Mouse (Mus musculus) bone marrow, adult 2 months (tissue): ENCODE data around the gene Tcf23. TPM values are rescaled to one million over a fixed set of nuclear protein-coding genes. Genes with fewer than 3 reads are reported as not detected.
A peak's percentile ranks its signal among the peaks of the same experiment; 100 is the strongest.
"Not testable (repeated sequence)": the region's sequence is repeated elsewhere in the genome, so short reads cannot be mapped to it uniquely, and the experiment has no call there.

ENCODE experiments used
- H3K27ac ChIP-seq: fragments of 200-500 bp; 2 replicates; pipeline ENCODE4 v1.5.1; 2012; ENCODE audit warnings: low read depth, mild to moderate bottlenecking, control low read depth, inconsistent platforms, low read length; ENCODE audit not compliant: control insufficient read depth, poor library complexity, insufficient read depth
- H3K4me1 ChIP-seq: fragments of 200-500 bp; 2 replicates; pipeline ENCODE4 v1.6.1; 2011; ENCODE audit warnings: low read length; ENCODE audit not compliant: control insufficient read depth, insufficient read depth
- H3K4me3 ChIP-seq: fragments of 200-500 bp; replicated peaks from 2 replicates; pipeline ENCODE3; 2011; ENCODE audit warnings: mild to moderate bottlenecking, low read depth, low read length, control low read depth; ENCODE audit not compliant: control insufficient read depth
- CTCF ChIP-seq: fragments of 200-500 bp; IDR thresholded peaks from 2 replicates; pipeline ENCODE4 v1.5.1; 2011; ENCODE audit warnings: low read length, control low read depth; ENCODE audit not compliant: control insufficient read depth, insufficient read depth
- POLR2A ChIP-seq: fragments of 200-500 bp; IDR thresholded peaks from 2 replicates; pipeline ENCODE4 v1.6.1; 2011; ENCODE audit warnings: low read depth, mild to moderate bottlenecking, control low read depth, low read length, borderline replicate concordance; ENCODE audit not compliant: control insufficient read depth
- WGBS: fragments of 180-500 bp; shearing (Covaris S2); methylation state at CpG from one replicate; pipeline ENCODE4 v1.1.7; 2018; 5-methylcytosine and 5-hydroxymethylcytosine counted together
- polyA plus RNA-seq: library from polyadenylated mRNA; stranded (reverse); fragments of >200 nt; gene quantifications from 2 replicates; pipeline ENCODE4 v1.2.4, GENCODE M21; 2011; ENCODE audit warnings: low replicate concordance; ENCODE audit not compliant: missing spikeins, insufficient read depth, insufficient read length

The Tcf23 gene
- polyA plus RNA-seq, 1 experiment: not detected

GRCm38 (mm10) chr5:30999324-30999723, 30.9 kb downstream of the Tcf23 start:
- Histone ChIP-seq H3K27ac (no peak overlapping the region), H3K4me3 (no peak overlapping the region), H3K4me1 (no peaks in the 10 kb centered on the region)
- WGBS: 74% methylated on average over 5 of the region's 5 CpGs
- TF ChIP-seq CTCF (no peak), POLR2A (no peak)

GRCm38 (mm10) chr5:31000122-31000521, 31.7 kb downstream of the Tcf23 start:
- no peak for TF ChIP-seq POLR2A
- 87% methylated on average over 7 of the region's 7 CpGs for WGBS
- no peaks in the 10 kb centered on the region for H3K4me1 ChIP-seq
- no peak overlapping the region for H3K4me3 ChIP-seq
- no peak overlapping the region for H3K27ac ChIP-seq

DNA sequence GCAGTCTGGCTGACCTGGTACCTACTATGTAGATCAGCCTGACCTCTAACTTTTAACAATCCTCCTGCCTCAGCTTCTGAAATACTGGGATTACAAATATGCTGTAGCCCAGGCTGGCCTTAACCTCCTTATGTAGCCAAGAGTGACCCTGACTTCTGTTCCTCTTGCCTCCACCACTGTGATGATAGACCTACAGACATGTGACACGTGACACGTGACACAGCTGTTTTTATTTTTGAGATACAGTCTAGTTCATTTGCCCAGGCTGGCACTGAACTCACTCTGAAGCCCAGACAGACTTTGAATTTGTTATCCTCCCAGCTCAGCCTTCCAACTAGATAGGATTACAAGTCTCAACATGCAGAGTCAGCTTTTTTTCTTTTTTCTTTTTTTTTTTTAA, 32.5 kb downstream of the Tcf23 start:
- no peak for TF ChIP-seq POLR2A
- TF ChIP-seq CTCF: no peak
- H3K4me3 ChIP-seq: no peak overlapping the region
- WGBS: 56% methylated on average over 2 of the region's 2 CpGs
- no peak overlapping the region for H3K27ac ChIP-seq
- H3K4me1 ChIP-seq: no peaks in the 10 kb centered on the region

DNA sequence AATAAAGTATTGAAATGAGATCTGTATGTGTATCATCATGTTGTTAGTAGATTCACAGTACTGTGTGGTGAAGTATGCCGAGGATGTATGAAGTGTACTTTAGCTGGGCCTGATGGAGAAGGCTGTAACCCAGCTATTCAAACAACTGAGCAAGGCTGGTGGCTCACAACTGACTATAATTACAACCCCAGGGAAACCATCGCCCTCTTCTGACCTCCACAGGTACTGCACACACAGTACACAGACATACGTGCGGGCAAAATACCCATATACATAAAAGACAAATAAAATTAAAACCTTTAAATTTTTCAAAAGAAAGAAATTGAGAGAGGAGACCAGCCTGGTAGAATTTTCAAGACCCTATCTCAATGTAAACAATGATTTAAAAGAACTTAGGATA, 33.1 kb downstream of the Tcf23 start:
- H3K4me1 ChIP-seq: no peaks in the 10 kb centered on the region
- no peak overlapping the region for H3K27ac ChIP-seq
- H3K4me3 ChIP-seq: no peak overlapping the region
- WGBS: 79% methylated on average over 4 of the region's 4 CpGs
- TF ChIP-seq CTCF: peak; percentile 19; the same call in 1 of the 2 replicates
- no peak for TF ChIP-seq POLR2A

- no peak overlapping the region for H3K27ac ChIP-seq
- H3K4me1 ChIP-seq: no peaks in the 10 kb centered on the region
- TF ChIP-seq POLR2A: no peak
- peak; percentile 78 for TF ChIP-seq CTCF
- WGBS: 9% methylated on average over 5 of the region's 5 CpGs
- H3K4me3 ChIP-seq: no peak overlapping the region
Measured at GRCm38 (mm10) chr5:31004184-31004583, 35.7 kb downstream of the Tcf23 start.

- no peak overlapping the region for H3K27ac ChIP-seq
- TF ChIP-seq CTCF (no peak), POLR2A (no peak)
- H3K4me1 ChIP-seq: no peaks in the 10 kb centered on the region; the same call in 1 of the 2 replicates
- H3K4me3 ChIP-seq: no peak overlapping the region
- WGBS: 34% methylated on average over 3 of the region's 3 CpGs
Measured at GRCm38 (mm10) chr5:31012737-31013136, 44.3 kb downstream of the Tcf23 start.

GRCm38 (mm10) chr5:31015913-31016312, 47.5 kb downstream of the Tcf23 start:
- WGBS: 76% methylated on average over 2 of the region's 2 CpGs
- Histone ChIP-seq H3K4me3 (no peak overlapping the region), H3K4me1 (no peaks in the 10 kb centered on the region; the same call in 1 of the 2 replicates), H3K27ac (no peak overlapping the region)
- TF ChIP-seq POLR2A: no peak

- 83% methylated on average over 5 of the region's 5 CpGs for WGBS
- H3K4me3 ChIP-seq, H3K27ac ChIP-seq, H3K4me1 ChIP-seq: not testable (repeated sequence)
Measured at GRCm38 (mm10) chr5:31021790-31022189, 53.3 kb downstream of the Tcf23 start.

DNA sequence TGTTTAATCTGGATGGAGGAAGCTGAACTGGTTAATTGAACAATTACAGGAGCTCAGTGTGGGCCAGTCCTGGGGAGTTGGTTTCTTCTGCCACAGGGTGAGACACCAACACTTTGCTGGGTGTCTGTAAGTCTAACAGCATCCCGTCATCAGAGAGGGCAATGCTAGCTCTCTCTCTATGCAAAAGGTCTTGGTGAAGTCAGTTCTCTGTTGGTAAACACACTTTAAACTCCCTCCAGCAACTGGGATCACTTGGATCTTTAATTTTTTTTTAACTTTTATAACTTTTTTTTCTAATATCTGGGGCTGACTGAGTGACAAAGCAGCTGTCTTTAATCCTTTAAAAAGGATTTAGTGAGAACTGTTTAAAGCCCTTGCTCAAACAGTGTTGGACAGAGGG, 54.2 kb downstream of the Tcf23 start:
- WGBS: 76% methylated on average over 1 of the region's 1 CpGs
- TF ChIP-seq POLR2A (no peak), CTCF (no peak)
- Histone ChIP-seq H3K27ac (no peak overlapping the region), H3K4me1 (no peaks in the 10 kb centered on the region), H3K4me3 (no peak overlapping the region)

GRCm38 (mm10) chr5:31023254-31023653, 54.8 kb downstream of the Tcf23 start:
- Histone ChIP-seq H3K27ac (no peak overlapping the region), H3K4me3 (no peak overlapping the region), H3K4me1 (no peaks in the 10 kb centered on the region)
- TF ChIP-seq POLR2A: no peak
- no peak for TF ChIP-seq CTCF
- 52% methylated on average over 4 of the region's 4 CpGs for WGBS
